8 mouse cellular contexts compared by ENCODE assay signal in the genomic region with DNA sequence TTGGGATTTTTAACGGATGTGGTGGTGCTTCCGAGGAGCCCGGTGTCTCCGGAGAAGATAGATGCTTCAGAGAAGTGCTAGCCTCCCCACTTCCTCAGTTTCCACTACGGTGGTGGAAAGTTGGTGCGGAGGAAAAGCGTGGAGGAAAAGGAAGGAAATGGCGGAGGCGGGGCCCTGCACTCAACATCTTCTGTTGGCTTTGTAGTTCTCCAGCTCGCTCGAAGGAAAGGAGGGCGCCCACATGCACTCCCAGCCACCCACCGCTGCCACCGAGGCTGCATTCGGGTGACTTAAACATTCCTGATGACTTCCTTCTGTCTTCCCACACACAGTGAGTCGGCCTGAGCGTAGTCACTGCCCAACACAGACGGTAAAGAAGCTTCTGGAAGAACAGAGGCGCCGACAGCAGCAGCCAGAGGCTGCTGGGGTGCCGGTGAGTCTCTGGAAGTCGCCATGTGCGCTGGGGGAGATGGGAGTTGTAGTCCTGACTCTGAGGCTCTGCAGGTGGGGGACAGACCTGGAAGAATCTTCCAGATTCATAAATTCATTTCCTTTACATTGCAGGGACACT. TPM values are rescaled to one million over a fixed set of nuclear protein-coding genes. Genes with fewer than 3 reads are reported as not detected.
DNase-seq lines count a peak whose midpoint lies in the region; ATAC-seq and TF ChIP-seq lines count a peak whose summit lies in the region.

No protein-coding gene starts in this region.

- H3K4me2 ChIP-seq in heart, postnatal 0 days (ENCODE audit: low read depth, low read length), result peak overlapping the region; percentile 94

- no peak for DNase-seq in liver, adult 2 months (ENCODE audit: extremely low read depth, low read depth, low spot score)
- no peak for DNase-seq in liver
- DNase-seq in heart, postnatal 0 days (ENCODE audit: low spot score), result no peak
- peak; percentile 68 for DNase-seq in layer of hippocampus, adult 9-11 months
- peak; percentile 52 to 56 for DNase-seq in thymus, postnatal 10 days (ENCODE audit: low spot score in 2 of 2)
- DNase-seq in testis, postnatal 10 days (ENCODE audit: low spot score), result no peak

- H3K27me3 ChIP-seq in liver, adult 2 months (ENCODE audit: control insufficient read depth, insufficient read depth, low read length), result no peaks in the 10 kb centered on the region
- peaks cover 20% of the 10 kb centered on the region for H3K27me3 ChIP-seq in heart, postnatal 0 days (ENCODE audit: control insufficient read depth, insufficient read depth, low read length)

- peak overlapping the region; percentile 54 for H3K9ac ChIP-seq in liver, adult 2 months (ENCODE audit: low read depth, low read length)
- no peak overlapping the region for H3K9ac ChIP-seq in heart, postnatal 0 days (replicated peaks; ENCODE audit: low read depth, low read length)

- TF ChIP-seq EP300 in heart, postnatal 0 days (IDR thresholded peaks at IDR 0.05; ENCODE audit: low read depth), result no peak

- no peak overlapping the region; the same call in 1 of the 2 replicates for H3K27ac ChIP-seq in liver, adult 2 months (replicated peaks; ENCODE audit: insufficient read depth, low read depth, low read length)
- peak overlapping the region; percentile 12; the same call in 1 of the 2 replicates for H3K27ac ChIP-seq in heart, postnatal 0 days (ENCODE audit: low read depth)

- no peak for TF ChIP-seq POLR2A in liver, adult 2 months (IDR thresholded peaks at IDR 0.05; ENCODE audit: extremely low read depth, insufficient read depth, low read length)

- H3K79me2 ChIP-seq in liver, adult 2 months (ENCODE audit: control insufficient read depth, insufficient read depth, low read length), result no peaks in the 10 kb centered on the region

- ATAC-seq in common myeloid progenitor, adult 5-6 weeks (replicated peaks; ENCODE audit: low read depth, poor library complexity, severe bottlenecking), result peak; percentile 20
- ATAC-seq in heart, postnatal 0 days (ENCODE audit: insufficient read depth, low read depth), result no peak
- 0 out of 2 replicates have a peak, but pooled peaks have one; percentile 2 for ATAC-seq in megakaryocyte, adult 5-6 weeks (ENCODE audit: poor library complexity, severe bottlenecking)

- 0 out of 2 replicates have a peak, but pooled peaks cover 2% of the 10 kb centered on the region for H3K4me1 ChIP-seq in liver, adult 2 months (ENCODE audit: control insufficient read depth, insufficient read depth, low read length)
- peaks cover 15% of the 10 kb centered on the region; the same call in 1 of the 2 replicates for H3K4me1 ChIP-seq in heart, postnatal 0 days (ENCODE audit: control insufficient read depth, insufficient read depth)

- H3K4me3 ChIP-seq in liver, adult 2 months (ENCODE audit: insufficient read depth, low read depth, low read length), result peak overlapping the region; percentile 50
- H3K4me3 ChIP-seq in heart, postnatal 0 days (ENCODE audit: low read depth, low read length), result peak overlapping the region; percentile 59

- H3K9me3 ChIP-seq in heart, postnatal 0 days (replicated peaks; ENCODE audit: control insufficient read depth, low read length), result peaks cover 7% of the 10 kb centered on the region; the same call in 1 of the 2 replicates

- no peak for TF ChIP-seq CTCF in liver, adult 2 months (IDR thresholded peaks at IDR 0.05; ENCODE audit: low read depth, low read length)
- TF ChIP-seq CTCF in heart, postnatal 0 days (IDR thresholded peaks at IDR 0.05; ENCODE audit: low read depth), result no peak

- no peaks in the 10 kb centered on the region for H3K36me3 ChIP-seq in liver, adult 2 months (ENCODE audit: control insufficient read depth, insufficient read depth, low read length)
- H3K36me3 ChIP-seq in heart, postnatal 0 days (replicated peaks; ENCODE audit: control insufficient read depth, insufficient read depth, low read length), result 0 out of 2 replicates have a peak, but pooled peaks cover 16% of the 10 kb centered on the region

- WGBS in liver, adult 2 months, result 38% methylated on average over 23 of the region's 23 CpGs
- 29% methylated on average over 23 of the region's 23 CpGs for WGBS in heart, postnatal 0 days

RNA-seq across cellular contexts. Expression of gene Nfkbid, which starts 1.6 kb away (rescaled TPM):
- total RNA-seq in liver, adult 2 months (2014; rRNA removed), result 0.55 and 1.0 TPM in 2 replicates
- 0.52 and 0.92 TPM in 2 replicates for polyA plus RNA-seq in liver, adult 2 months (2012; rRNA removed)
- 9.0 and 13.0 TPM in 2 replicates for total RNA-seq in common myeloid progenitor, adult 5-6 weeks (2017)
- total RNA-seq in heart, postnatal 0 days (2014; rRNA removed; ENCODE audit: low replicate concordance), result 0.19 and 5.0 TPM in 2 replicates
- 0.38 and 0.44 TPM in 2 replicates for polyA plus RNA-seq in heart, postnatal 0 days (2015; fragmentation: Nextera tagmentation; extraction: Ambion mirVana)
- total RNA-seq in megakaryocyte, adult 5-6 weeks (2015), result 23.0 and 28.6 TPM in 2 replicates
- total RNA-seq in megakaryocyte, adult 5-6 weeks (2017), result 13.3 and 17.2 TPM in 2 replicates

RNA-seq across cellular contexts. Expression of gene Hcst, which starts 3.5 kb away (rescaled TPM):
- total RNA-seq in liver, adult 2 months (2014; rRNA removed), result 1.9 and 2.1 TPM in 2 replicates
- 3.3 and 5.0 TPM in 2 replicates for polyA plus RNA-seq in liver, adult 2 months (2012; rRNA removed)
- 9.4 and 11.9 TPM in 2 replicates for total RNA-seq in common myeloid progenitor, adult 5-6 weeks (2017)
- total RNA-seq in heart, postnatal 0 days (2014; rRNA removed; ENCODE audit: low replicate concordance), result not detected in 2 replicates
- polyA plus RNA-seq in heart, postnatal 0 days (2015; fragmentation: Nextera tagmentation; extraction: Ambion mirVana), result 1.1 and 1.4 TPM in 2 replicates
- total RNA-seq in megakaryocyte, adult 5-6 weeks (2015), result 45.8 and 47.6 TPM in 2 replicates
- total RNA-seq in megakaryocyte, adult 5-6 weeks (2017), result 13.3 and 18.5 TPM in 2 replicates

RNA-seq across cellular contexts. Expression of gene Tyrobp, which starts 9.6 kb away (rescaled TPM):
- 46.1 and 57.6 TPM in 2 replicates for total RNA-seq in liver, adult 2 months (2014; rRNA removed)
- 48.1 and 86.4 TPM in 2 replicates for polyA plus RNA-seq in liver, adult 2 months (2012; rRNA removed)
- total RNA-seq in common myeloid progenitor, adult 5-6 weeks (2017), result 94.7 and 118 TPM in 2 replicates
- 15.2 and 31.2 TPM in 2 replicates for total RNA-seq in heart, postnatal 0 days (2014; rRNA removed; ENCODE audit: low replicate concordance)
- polyA plus RNA-seq in heart, postnatal 0 days (2015; fragmentation: Nextera tagmentation; extraction: Ambion mirVana), result 30.4 and 35.8 TPM in 2 replicates
- total RNA-seq in megakaryocyte, adult 5-6 weeks (2015), result 2,723 and 2,838 TPM in 2 replicates
- total RNA-seq in megakaryocyte, adult 5-6 weeks (2017), result 1,463 and 1,715 TPM in 2 replicates

RNA-seq across cellular contexts. Expression of gene Aplp1, which starts 22.2 kb away (rescaled TPM):
- total RNA-seq in liver, adult 2 months (2014; rRNA removed), result 0.18 and 0.74 TPM in 2 replicates
- polyA plus RNA-seq in liver, adult 2 months (2012; rRNA removed), result 0.65 and 0.70 TPM in 2 replicates
- total RNA-seq in common myeloid progenitor, adult 5-6 weeks (2017), result not detected in 2 replicates
- total RNA-seq in heart, postnatal 0 days (2014; rRNA removed; ENCODE audit: low replicate concordance), result 3.6 and 11.4 TPM in 2 replicates
- 4.2 and 5.2 TPM in 2 replicates for polyA plus RNA-seq in heart, postnatal 0 days (2015; fragmentation: Nextera tagmentation; extraction: Ambion mirVana)
- total RNA-seq in megakaryocyte, adult 5-6 weeks (2015), result 0.07 and 0.25 TPM in 2 replicates
- total RNA-seq in megakaryocyte, adult 5-6 weeks (2017), result 0.08 TPM in 1 of 2 replicates, not detected in the other

RNA-seq across cellular contexts. Expression of gene Kirrel2, which starts 34.3 kb away (rescaled TPM):
- not detected in 2 replicates for total RNA-seq in liver, adult 2 months (2014; rRNA removed)
- not detected in 2 replicates for polyA plus RNA-seq in liver, adult 2 months (2012; rRNA removed)
- not detected in 2 replicates for total RNA-seq in common myeloid progenitor, adult 5-6 weeks (2017)
- total RNA-seq in heart, postnatal 0 days (2014; rRNA removed; ENCODE audit: low replicate concordance), result not detected in 2 replicates
- polyA plus RNA-seq in heart, postnatal 0 days (2015; fragmentation: Nextera tagmentation; extraction: Ambion mirVana), result 0.15 TPM in 1 of 2 replicates, not detected in the other
- total RNA-seq in megakaryocyte, adult 5-6 weeks (2015), result not detected in 2 replicates
- 0.07 TPM in 1 of 2 replicates, not detected in the other for total RNA-seq in megakaryocyte, adult 5-6 weeks (2017)

Comparison
In these comparisons a context has a peak if more than half of its experiments do, and no peak if none do; other contexts are left out.
1. DNase-seq: peak in layer of hippocampus, adult 9-11 months (single experiment) and thymus, postnatal 10 days (2 of 2); none in liver, adult 2 months (single experiment), liver (single experiment), heart, postnatal 0 days (single experiment) and testis, postnatal 10 days (single experiment).
2. RNA of gene Tyrobp, which starts 9.6 kb away (total RNA-seq): 1,463 to 2,838 TPM in megakaryocyte, adult 5-6 weeks; 94.7 to 118 TPM in common myeloid progenitor, adult 5-6 weeks, 46.1 to 57.6 TPM in liver, adult 2 months and 15.2 to 31.2 TPM in heart, postnatal 0 days; every median in the first group is over 10 times any median in the second.